In genomic region chr1:132915849-132916493, GRCm38 (mm10) we compare ENCODE assay signal across 11 mouse cellular contexts. TPM values are rescaled to one million over a fixed set of nuclear protein-coding genes. Genes with fewer than 3 reads are reported as not detected.
DNase-seq lines count a peak whose midpoint lies in the region; ATAC-seq and TF ChIP-seq lines count a peak whose summit lies in the region.
"Had no signal": no experiment of that assay in that cellular context is flagged by ENCODE, and none has a peak within 500 bp of the region (broad histone marks: within the 10 kb centered on the region; RNA-seq: fewer than 3 reads in every experiment).

No protein-coding gene starts in this region.

- ATAC-seq in forebrain, embryonic 12.5 days (ENCODE audit: low FRiP score): peak; percentile 45; the same call in 1 of the 2 replicates
- no peak for ATAC-seq in kidney, embryonic 15.5 days (replicated peaks; ENCODE audit: low FRiP score)

- no peak for TF ChIP-seq POLR2A in kidney, adult 2 months (IDR thresholded peaks at IDR 0.05; ENCODE audit: low read depth, low read length)
- TF ChIP-seq POLR2A in lung, adult 2 months (IDR thresholded peaks at IDR 0.05; ENCODE audit: borderline replicate concordance, extremely low read depth, low read depth, low read length): no peak

- WGBS in forebrain, embryonic 12.5 days: 56% methylated on average over 6 of the region's 6 CpGs
- WGBS in forebrain, embryonic 10.5 days: 61% methylated on average over 6 of the region's 6 CpGs
- 63% methylated on average over 6 of the region's 6 CpGs for WGBS in kidney, embryonic 15.5 days
- whole genome bisulfite sequencing in kidney, adult 2 months: 64% methylated on average over 6 of the region's 6 CpGs
- WGBS in lung, adult 2 months: 52% methylated on average over 6 of the region's 6 CpGs

- H3K27me3 ChIP-seq in forebrain, embryonic 12.5 days: peaks cover 13% of the 10 kb centered on the region
- H3K27me3 ChIP-seq in forebrain, embryonic 10.5 days (ENCODE audit: poor library complexity, severe bottlenecking): peaks cover 59% of the 10 kb centered on the region
- peaks cover 17% of the 10 kb centered on the region for H3K27me3 ChIP-seq in kidney, embryonic 15.5 days
- no peaks in the 10 kb centered on the region for H3K27me3 ChIP-seq in kidney, adult 2 months (replicated peaks; ENCODE audit: control insufficient read depth, insufficient read depth, low read length)
- H3K27me3 ChIP-seq: neural tube, embryonic 13.5 days had no signal

- no peak for DNase-seq in forebrain, embryonic 10.5 days (ENCODE audit: extremely low spot score, low spot score)
- DNase-seq in frontal cortex, adult 2 months (ENCODE audit: extremely low spot score in 1 of 2, low spot score in 1 of 2): peak; percentile 82 to 85
- peak; percentile 82 to 84 for DNase-seq in left cerebral cortex, adult 18-20 months (ENCODE audit: low spot score in 2 of 2)
- peak; percentile 83 to 85 for DNase-seq in right cerebral cortex, postnatal 10 days (ENCODE audit: low spot score in 2 of 2)
- no peak for DNase-seq in kidney, adult 2 months
- no peak for DNase-seq in lung, adult 2 months
- DNase-seq: B cell, adult 2 months; lung, postnatal 14 days had no signal

- H3K9ac ChIP-seq in forebrain, embryonic 12.5 days: no peak overlapping the region
- no peak overlapping the region for H3K9ac ChIP-seq in kidney, embryonic 15.5 days
- H3K9ac ChIP-seq: neural tube, embryonic 13.5 days had no signal

- H3K4me3 ChIP-seq in forebrain, embryonic 12.5 days (replicated peaks): no peak overlapping the region
- H3K4me3 ChIP-seq in forebrain, embryonic 10.5 days: no peak overlapping the region
- no peak overlapping the region for H3K4me3 ChIP-seq in kidney, embryonic 15.5 days (replicated peaks)
- H3K4me3 ChIP-seq in kidney, adult 2 months (ENCODE audit: insufficient read depth, low read depth, low read length): no peak overlapping the region
- H3K4me3 ChIP-seq in lung, adult 2 months (replicated peaks; ENCODE audit: extremely low read depth, low read depth, low read length): no peak overlapping the region
- H3K4me3 ChIP-seq: neural tube, embryonic 13.5 days had no signal

- H3K9me3 ChIP-seq in forebrain, embryonic 12.5 days: no peaks in the 10 kb centered on the region
- no peaks in the 10 kb centered on the region for H3K9me3 ChIP-seq in forebrain, embryonic 10.5 days
- H3K9me3 ChIP-seq in kidney, embryonic 15.5 days (replicated peaks): no peaks in the 10 kb centered on the region
- H3K9me3 ChIP-seq: neural tube, embryonic 13.5 days had no signal

- no peak for TF ChIP-seq CTCF in kidney, adult 2 months (conservative IDR thresholded peaks at IDR 0.05; ENCODE audit: insufficient read depth, insufficient read length, low read depth, low read length)
- no peak for TF ChIP-seq CTCF in lung, adult 2 months (IDR thresholded peaks at IDR 0.05; ENCODE audit: insufficient read depth, low read length)

- peaks cover 38% of the 10 kb centered on the region for H3K4me1 ChIP-seq in forebrain, embryonic 12.5 days
- peaks cover 39% of the 10 kb centered on the region for H3K4me1 ChIP-seq in forebrain, embryonic 10.5 days
- H3K4me1 ChIP-seq in kidney, embryonic 15.5 days: peaks cover 12% of the 10 kb centered on the region
- H3K4me1 ChIP-seq in kidney, adult 2 months (ENCODE audit: control insufficient read depth, insufficient read depth, low read length): no peaks in the 10 kb centered on the region
- no peaks in the 10 kb centered on the region for H3K4me1 ChIP-seq in lung, adult 2 months (ENCODE audit: control insufficient read depth, insufficient read depth, low read length)

- no peak overlapping the region for H3K27ac ChIP-seq in forebrain, embryonic 12.5 days
- no peak overlapping the region for H3K27ac ChIP-seq in forebrain, embryonic 10.5 days
- H3K27ac ChIP-seq in kidney, embryonic 15.5 days: no peak overlapping the region
- no peak overlapping the region for H3K27ac ChIP-seq in kidney, adult 2 months (ENCODE audit: insufficient read depth, low read depth, low read length)
- H3K27ac ChIP-seq: neural tube, embryonic 13.5 days had no signal

- H3K4me2 ChIP-seq in forebrain, embryonic 12.5 days: no peak overlapping the region
- H3K4me2 ChIP-seq in kidney, embryonic 15.5 days: no peak overlapping the region
- H3K4me2 ChIP-seq: neural tube, embryonic 13.5 days had no signal

- 0 out of 2 replicates have a peak, but pooled peaks cover 5% of the 10 kb centered on the region for H3K36me3 ChIP-seq in forebrain, embryonic 12.5 days (replicated peaks)
- H3K36me3 ChIP-seq in forebrain, embryonic 10.5 days (replicated peaks): no peaks in the 10 kb centered on the region
- H3K36me3 ChIP-seq in kidney, embryonic 15.5 days: no peaks in the 10 kb centered on the region
- H3K36me3 ChIP-seq in kidney, adult 2 months (ENCODE audit: control insufficient read depth, insufficient read depth, low read length): no peaks in the 10 kb centered on the region
- H3K36me3 ChIP-seq: neural tube, embryonic 13.5 days had no signal

RNA-seq across cellular contexts. Expression of gene Lrrn2, which starts 35.9 kb away (rescaled TPM):
- polyA plus RNA-seq in forebrain, embryonic 12.5 days (2016; fragmentation: Nextera tagmentation; extraction: Ambion mirVana): 17.9 and 19.8 TPM in 2 replicates
- 5.5 and 6.0 TPM in 2 replicates for polyA plus RNA-seq in forebrain, embryonic 10.5 days (2016; fragmentation: Nextera tagmentation; extraction: Ambion mirVana)
- 53.9 and 61.9 TPM in 2 replicates for polyA plus RNA-seq in frontal cortex, adult 2 months (2012; rRNA removed)
- 10 to 100 TPM; 88.8 to 95.5 TPM for total RNA-seq in left cerebral cortex, adult 18-20 months (2021)
- polyA plus RNA-seq in kidney, embryonic 15.5 days (2015; fragmentation: Nextera tagmentation; extraction: Ambion mirVana): 4.2 and 6.9 TPM in 2 replicates
- polyA plus RNA-seq in kidney, adult 2 months (2012; rRNA removed): 0.36 and 0.57 TPM in 2 replicates
- 2.0 and 2.9 TPM in 2 replicates for polyA plus RNA-seq in lung, adult 2 months (2012; rRNA removed)

Comparison
In these comparisons a context has a peak if more than half of its experiments do, and no peak if none do; other contexts are left out.
1. DNase-seq: peak in frontal cortex, adult 2 months (2 of 2), left cerebral cortex, adult 18-20 months (2 of 2) and right cerebral cortex, postnatal 10 days (2 of 2); none in forebrain, embryonic 10.5 days (single experiment), kidney, adult 2 months (single experiment) and lung, adult 2 months (single experiment).